Mouse (Mus musculus): ENCODE measurements around the gene Ccdc152. TPM values are rescaled to one million over a fixed set of nuclear protein-coding genes. Genes with fewer than 3 reads are reported as not detected.
"Not testable (repeated sequence)": the region's sequence is repeated elsewhere in the genome, so short reads cannot be mapped to it uniquely, and the experiment has no call there.

The Ccdc152 gene
- polyA plus RNA-seq, 1 experiment = 2.9 TPM

GRCm38 (mm10) chr15:3281216-3281615 is 22.1 kb downstream of the Ccdc152 start:
- no peak for DNase-seq (ENCODE audit: low read depth, low spot score)

GRCm38 (mm10) chr15:3279242-3279641 is 24.1 kb downstream of the Ccdc152 start:
- DNase-seq (ENCODE audit: low read depth, low spot score) = no peak
- 84% methylated on average over 7 of the region's 7 CpGs for WGBS

GRCm38 (mm10) chr15:3277391-3277790 is 25.9 kb downstream of the Ccdc152 start:
- 80% methylated on average over 2 of the region's 2 CpGs for WGBS
- DNase-seq (ENCODE audit: low read depth, low spot score) = no peak

GRCm38 (mm10) chr15:3273191-3273590 is 30.1 kb downstream of the Ccdc152 start:
- DNase-seq (ENCODE audit: low read depth, low spot score) = no peak
- WGBS = 69% methylated on average over 1 of the region's 1 CpGs

- DNase-seq (ENCODE audit: low read depth, low spot score) = no peak
- WGBS = 1% methylated on average over 6 of the region's 6 CpGs
These were observed 32.1 kb downstream of the Ccdc152 start for GRCm38 (mm10) chr15:3271216-3271615.

- under 1% methylated on average over 12 of the region's 12 CpGs for WGBS
These were observed 32.7 kb downstream of the Ccdc152 start for GRCm38 (mm10) chr15:3270646-3271077.

GRCm38 (mm10) chr15:3269996-3270645 is 33.2 kb downstream of the Ccdc152 start:
- WGBS = 5% methylated on average over 6 of the region's 6 CpGs
- DNase-seq (ENCODE audit: low read depth, low spot score) = no peak

More at GRCm38 (mm10) chr15:3270646-3271077, 32.7 kb downstream of the Ccdc152 start:
- DNase-seq (ENCODE audit: low read depth, low spot score) = peak; percentile 84

GRCm38 (mm10) chr15:3269496-3269895 is 33.8 kb downstream of the Ccdc152 start:
- DNase-seq (ENCODE audit: low read depth, low spot score) = no peak
- WGBS = 47% methylated on average over 4 of the region's 4 CpGs

- DNase-seq (ENCODE audit: low read depth, low spot score) = no peak
- 90% methylated on average over 6 of the region's 6 CpGs for WGBS
These were observed 35.1 kb downstream of the Ccdc152 start, which contains the start of gene Selenop for GRCm38 (mm10) chr15:3268247-3268646. Gene Selenop (plus strand): TSS chr15:3268547.

GRCm38 (mm10) chr15:3264828-3265227 is 38.5 kb downstream of the Ccdc152 start:
- no peak for DNase-seq (ENCODE audit: low read depth, low spot score)
- WGBS = 85% methylated on average over 1 of the region's 1 CpGs

GRCm38 (mm10) chr15:3264293-3264692 is 39.0 kb downstream of the Ccdc152 start:
- no peak for DNase-seq (ENCODE audit: low read depth, low spot score)
- 93% methylated on average over 4 of the region's 4 CpGs for WGBS

- no peak for DNase-seq (ENCODE audit: low read depth, low spot score)
- 38% methylated on average over 3 of the region's 3 CpGs for whole genome bisulfite sequencing
These were observed 40.4 kb downstream of the Ccdc152 start for GRCm38 (mm10) chr15:3262883-3263282.

GRCm38 (mm10) chr15:3260309-3260708 is 43.0 kb downstream of the Ccdc152 start:
- WGBS = 86% methylated on average over 4 of the region's 4 CpGs
- no peak for DNase-seq (ENCODE audit: low read depth, low spot score)

GRCm38 (mm10) chr15:3259025-3259424 is 44.3 kb downstream of the Ccdc152 start:
- DNase-seq (ENCODE audit: low read depth, low spot score) = no peak
- WGBS = 34% methylated on average over 1 of the region's 1 CpGs

GRCm38 (mm10) chr15:3251718-3252067 is 51.6 kb downstream of the Ccdc152 start:
- no peak for DNase-seq (ENCODE audit: low read depth, low spot score)

- no peak for DNase-seq (ENCODE audit: low read depth, low spot score)
- WGBS = 38% methylated on average over 3 of the region's 3 CpGs
These were observed 52.2 kb downstream of the Ccdc152 start for GRCm38 (mm10) chr15:3251031-3251717.

GRCm38 (mm10) chr15:3250620-3251019 is 52.7 kb downstream of the Ccdc152 start:
- DNase-seq (ENCODE audit: low read depth, low spot score) = no peak
- WGBS = 57% methylated on average over 2 of the region's 2 CpGs

GRCm38 (mm10) chr15:3245036-3245435 is 58.3 kb downstream of the Ccdc152 start:
- 88% methylated on average over 10 of the region's 10 CpGs for WGBS

GRCm38 (mm10) chr15:3237963-3238362 is 65.4 kb downstream of the Ccdc152 start:
- DNase-seq (ENCODE audit: low read depth, low spot score) = no peak
- WGBS = 94% methylated on average over 1 of the region's 1 CpGs

More at GRCm38 (mm10) chr15:3245036-3245435, 58.3 kb downstream of the Ccdc152 start:
- DNase-seq (ENCODE audit: low read depth, low spot score) = not testable (repeated sequence)

- DNase-seq (ENCODE audit: low read depth, low spot score) = no peak
- WGBS = 69% methylated on average over 2 of the region's 2 CpGs
These were observed 67.0 kb downstream of the Ccdc152 start for GRCm38 (mm10) chr15:3236338-3236737.

- 81% methylated on average over 3 of the region's 3 CpGs for WGBS
- DNase-seq (ENCODE audit: low read depth, low spot score) = no peak
These were observed 69.3 kb downstream of the Ccdc152 start for GRCm38 (mm10) chr15:3233837-3234551.
